Mouse (Mus musculus) spleen, postnatal 0 days (tissue): ENCODE measurements around the gene Tbx15. TPM values are rescaled to one million over a fixed set of nuclear protein-coding genes. Genes with fewer than 3 reads are reported as not detected.

Experiments used
- polyA plus RNA-seq: library from polyadenylated mRNA; unstranded; fragments of >200 nt; fragmentation: Nextera tagmentation; extraction: Ambion mirVana; gene quantifications from 2 replicates; pipeline ENCODE4 v1.2.1, GENCODE M21; 2015

Tbx15 gene
- polyA plus RNA-seq = 0.06 TPM in 1 of 2 replicates, not detected in the other

DNA sequence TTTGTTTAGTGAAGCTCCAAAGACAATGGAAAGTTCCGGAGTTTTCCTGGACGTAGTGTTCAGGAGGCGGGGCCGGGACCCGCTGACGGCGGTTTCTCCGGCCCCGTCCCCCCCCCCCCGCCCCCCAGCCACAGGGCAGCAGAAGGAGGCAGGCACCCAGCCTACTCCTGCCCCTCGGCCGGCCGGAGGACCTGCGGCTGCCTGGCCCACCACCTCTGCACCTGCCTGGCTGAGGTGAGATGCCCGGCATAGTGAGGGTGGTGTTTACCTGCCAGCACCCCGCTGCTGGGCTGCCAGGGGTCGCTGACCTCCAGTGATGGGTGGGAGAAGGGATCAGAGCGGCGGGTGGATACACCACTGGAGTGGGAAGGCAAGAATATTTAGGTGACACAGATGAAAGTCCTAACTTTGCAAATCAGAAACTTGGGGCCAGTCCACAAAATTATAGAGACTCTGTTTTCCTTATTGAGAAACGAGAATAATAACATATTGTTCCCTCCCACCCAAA is at the start of gene Tbx15:
Gene Tbx15, plus strand, starts transcription at position 169 of the 508 bp plus-strand sequence.

Other genes with a start within 250 kb of the Tbx15 start
- 2.2 and 4.2 TPM in 2 replicates for gene Wars2, start 99.3 kb upstream of the Tbx15 start, polyA plus RNA-seq